Mouse (Mus musculus) gastrocnemius, adult 2 months (tissue): ENCODE data around the gene Fam71e1. TPM values are rescaled to one million over a fixed set of nuclear protein-coding genes. Genes with fewer than 3 reads are reported as not detected.

Experiments
- DNase-seq: peaks from one replicate; pipeline ENCODE4 v3.0.0; 2022
- H3K27ac ChIP-seq: fragments of 200-600 bp; 2 replicates; pipeline ENCODE4 v1.8.1; 2022; ENCODE audit warnings: mild to moderate bottlenecking
- H3K4me3 ChIP-seq: fragments of 200-600 bp; 2 replicates; pipeline ENCODE4 v1.8.1; 2022; ENCODE audit warnings: mild to moderate bottlenecking, moderate library complexity
- CTCF ChIP-seq: fragments of 200-600 bp; IDR thresholded peaks from 2 replicates; pipeline ENCODE4 v1.8.1; 2022; ENCODE audit warnings: antibody characterized with exemption, mild to moderate bottlenecking, moderate library complexity
- intact Hi-C: fragments of 180-260 bp; cut with DNase I; formaldehyde crosslinking; loops from one replicate; pipeline ENCODE4 v1.15.1; 2025
- microRNA-seq: library from miRNA; unstranded; fragments of <30 nt; microRNA quantifications from one replicate; pipeline ENCODE4 v1.2.0, GENCODE M21; 2021
- total RNA-seq, 2 experiments: library from RNA; stranded (reverse); gene quantifications; 2 replicates each; pipeline ENCODE4 v1.2.3; 2021

Fam71e1 gene
- total RNA-seq, 2 experiments from 2014 or later = 2.4 to 5.5 TPM

DNA sequence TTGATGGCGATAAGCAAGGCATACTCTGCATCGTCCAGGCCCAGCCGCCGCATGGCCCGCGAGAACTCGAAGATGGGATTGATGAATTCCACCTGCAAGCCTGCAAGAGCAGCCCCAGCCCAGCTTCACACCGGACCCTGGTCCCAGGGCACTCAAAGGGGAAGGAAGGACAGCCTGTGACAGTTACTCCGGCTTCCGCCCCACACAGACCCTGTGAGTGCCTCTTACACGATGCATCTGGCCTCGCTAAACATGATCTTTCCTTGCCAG lies 54.0 kb downstream of the Fam71e1 start:
- H3K27ac ChIP-seq = no peak overlapping the region

More for the DNA sequence above, 54.0 kb downstream of the Fam71e1 start:
- intact Hi-C loops = loop anchor here (10.0 kb wide), 1 partner anchor 1164 kb away; the partner anchor contains the start of genes Rpl18 and Sphk2
- DNase-seq = no peak
- H3K4me3 ChIP-seq = no peak overlapping the region
- no peak for TF ChIP-seq CTCF

Small RNAs within 50 kb of the gene (microRNA-seq; reads per million reads assigned to microRNA genes)
- not detected for gene Mir7052
- gene Mir7053 = not detected

Other genes with a start within 250 kb of the Fam71e1 start
- not detected for gene 1700028J19Rik, start 249.9 kb upstream of the Fam71e1 start, total RNA-seq
- 1 to 10 TPM; 6.1 to 8.2 TPM for gene 2410002F23Rik, start 249.9 kb upstream of the Fam71e1 start, total RNA-seq
- not detected for gene Acp4, start 239.2 kb upstream of the Fam71e1 start, total RNA-seq
- gene Gm15517, start 235.1 kb upstream of the Fam71e1 start, total RNA-seq = not detected
- gene Clec11a, start 189.7 kb upstream of the Fam71e1 start, total RNA-seq = 1 to 10 TPM in 1 of 2 experiments, under 1 TPM in 1; 0.59 to 2.2 TPM
- under 1 TPM; 0.31 to 0.59 TPM for gene Shank1, start 186.3 kb upstream of the Fam71e1 start, total RNA-seq
- 1 to 10 TPM; 2.3 to 3.6 TPM for gene Syt3, start 112.5 kb upstream of the Fam71e1 start, total RNA-seq
- gene 1700008O03Rik, start 110.8 kb upstream of the Fam71e1 start, total RNA-seq = not detected
- not detected for gene Lrrc4b, start 67.6 kb upstream of the Fam71e1 start, total RNA-seq
- gene Aspdh, start 31.2 kb upstream of the Fam71e1 start, total RNA-seq = not detected
- gene Josd2, start 28.6 kb upstream of the Fam71e1 start, total RNA-seq = 10 to 100 TPM; 51.0 to 57.0 TPM
- 10 to 100 TPM; 43.6 to 52.2 TPM for gene Emc10, start 52 bp upstream of the Fam71e1 start, total RNA-seq
- gene Mybpc2, start 28.1 kb downstream of the Fam71e1 start, total RNA-seq = 1,000 to 10,000 TPM; 2,660 to 4,973 TPM
- under 1 TPM in 1 of 2 experiments, not detected in 1; 0.08 TPM for gene Spib, start 35.5 kb downstream of the Fam71e1 start, total RNA-seq
- gene Pold1, start 52.3 kb downstream of the Fam71e1 start, total RNA-seq = 1 to 10 TPM; 4.1 to 5.1 TPM
- 10 to 100 TPM; 40.6 to 42.7 TPM for gene Nr1h2, start 57.4 kb downstream of the Fam71e1 start, total RNA-seq
- gene Napsa, start 75.8 kb downstream of the Fam71e1 start, total RNA-seq = under 1 TPM in 1 of 2 experiments, not detected in 1; 0.20 TPM
- gene Kcnc3, start 94.1 kb downstream of the Fam71e1 start, total RNA-seq = 1 to 10 TPM; 3.0 to 3.6 TPM
- gene Myh14, start 174.3 kb downstream of the Fam71e1 start, total RNA-seq = 10 to 100 TPM; 32.0 to 36.7 TPM
- gene Izumo2, start 212.2 kb downstream of the Fam71e1 start, total RNA-seq = not detected